Mouse (Mus musculus) forebrain, embryonic 13.5 days (tissue): ENCODE measurements at regions not wholly inside any gene's neighbourhood (a gene's known extent, or its start where the extent isn't known, plus 50 kb on each side); places are given as distances from the start of the nearest gene placed in this dataset.
A peak's percentile ranks its signal among the peaks of the same experiment; 100 is the strongest.

ENCODE experiments used
- ATAC-seq: fragments of 200-750 bp; cut with Nextera tagmentation; 2 replicates; pipeline ENCODE4 v1.8.0; 2017
- H3K27ac ChIP-seq: fragments of 300-500 bp; sonication (generic); 2 replicates; pipeline ENCODE4 v1.5.1; 2015; ENCODE audit warnings: inconsistent platforms, mild to moderate bottlenecking, moderate library complexity
- H3K27me3 ChIP-seq: fragments of 300-500 bp; sonication (generic); 2 replicates; pipeline ENCODE4 v1.6.1; 2015; ENCODE audit warnings: mild to moderate bottlenecking, inconsistent platforms
- H3K36me3 ChIP-seq: fragments of 300-500 bp; sonication (generic); 2 replicates; pipeline ENCODE4 v1.6.1; 2015; ENCODE audit warnings: mild to moderate bottlenecking, inconsistent platforms; ENCODE audit not compliant: poor library complexity, severe bottlenecking
- H3K4me1 ChIP-seq: fragments of 300-500 bp; sonication (generic); 2 replicates; pipeline ENCODE4 v1.6.1; 2015; ENCODE audit warnings: inconsistent platforms
- H3K4me2 ChIP-seq: fragments of 300-500 bp; sonication (generic); 2 replicates; pipeline ENCODE4 v1.6.1; 2015; ENCODE audit warnings: inconsistent platforms, mild to moderate bottlenecking, moderate library complexity
- H3K4me3 ChIP-seq: fragments of 300-500 bp; sonication (generic); 2 replicates; pipeline ENCODE4 v1.5.1; 2015; ENCODE audit warnings: mild to moderate bottlenecking, inconsistent platforms
- H3K9ac ChIP-seq: fragments of 300-500 bp; sonication (generic); 2 replicates; pipeline ENCODE4 v1.6.1; 2015; ENCODE audit warnings: mild to moderate bottlenecking, inconsistent platforms
- H3K9me3 ChIP-seq: fragments of 300-500 bp; sonication (generic); replicated peaks from 2 replicates; pipeline ENCODE4 v1.6.1; 2016; ENCODE audit warnings: inconsistent platforms
- WGBS: fragments of 180-500 bp; shearing (Covaris S2); methylation state at CpG from one replicate; pipeline ENCODE4 v1.1.7; 2015; 5-methylcytosine and 5-hydroxymethylcytosine counted together

DNA sequence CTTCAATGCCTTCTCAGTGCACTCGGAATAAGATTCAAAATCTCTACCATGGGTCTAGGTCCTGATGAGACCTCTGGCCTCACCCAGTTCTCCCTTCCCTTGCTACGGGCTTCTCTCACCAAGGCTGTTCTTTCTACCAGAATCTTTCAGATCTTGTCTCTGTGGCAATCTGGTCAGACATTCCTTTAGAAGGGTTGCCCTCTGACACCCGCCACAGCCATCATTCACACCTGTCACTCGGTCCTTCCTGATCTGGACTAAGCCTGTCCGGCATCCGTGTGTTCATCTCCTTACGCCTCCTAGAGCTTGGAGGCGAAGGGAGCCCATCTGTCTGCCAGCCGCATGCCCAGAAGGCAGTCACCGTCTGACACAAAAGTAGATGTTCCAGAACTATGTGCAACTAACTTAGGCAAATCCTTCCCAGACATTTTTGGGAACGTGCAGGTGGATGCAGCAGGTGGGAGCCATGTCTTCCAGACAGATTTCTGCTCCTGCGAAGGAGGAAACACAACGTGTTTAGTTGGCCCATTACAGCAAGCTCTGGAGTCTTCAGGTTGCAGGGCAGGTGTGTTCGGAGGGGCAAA lies 77.7 kb downstream of the Fam76b start:
- Histone ChIP-seq H3K4me2 (no peak overlapping the region), H3K27me3 (no peaks in the 10 kb centered on the region), H3K4me1 (no peaks in the 10 kb centered on the region), H3K4me3 (no peak overlapping the region), H3K36me3 (no peaks in the 10 kb centered on the region), H3K9me3 (no peaks in the 10 kb centered on the region), H3K27ac (no peak overlapping the region), H3K9ac (no peak overlapping the region)
- ATAC-seq, result no peak
- 90% methylated on average over 14 of the region's 14 CpGs for WGBS

DNA sequence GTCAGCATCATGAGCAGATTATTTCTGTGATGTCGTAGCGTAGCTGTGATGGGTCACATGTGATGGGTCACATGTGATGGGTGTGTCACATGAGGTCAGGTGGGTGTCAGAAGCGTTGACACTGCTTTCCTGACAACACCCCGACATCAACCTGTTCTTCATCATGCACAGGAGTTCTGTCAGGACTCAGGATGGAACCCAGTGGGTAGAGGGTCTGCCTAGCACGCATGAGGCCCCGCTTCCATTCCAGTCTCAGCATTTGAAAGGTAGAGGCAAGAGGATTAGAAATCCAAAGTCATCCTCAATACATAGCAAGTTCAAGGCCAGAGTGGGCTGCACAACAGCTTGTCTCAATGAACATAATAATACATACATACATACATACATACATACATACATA lies 79.2 kb downstream of the Fam76b start:
- H3K4me3 ChIP-seq, result no peak overlapping the region
- H3K27me3 ChIP-seq, result no peaks in the 10 kb centered on the region
- H3K9ac ChIP-seq, result no peak overlapping the region
- H3K36me3 ChIP-seq, result no peaks in the 10 kb centered on the region
- ATAC-seq, result no peak
- H3K27ac ChIP-seq, result no peak overlapping the region
- H3K4me1 ChIP-seq, result no peaks in the 10 kb centered on the region
- H3K4me2 ChIP-seq, result no peak overlapping the region
- WGBS, result 86% methylated on average over 6 of the region's 6 CpGs
- H3K9me3 ChIP-seq, result no peaks in the 10 kb centered on the region

DNA sequence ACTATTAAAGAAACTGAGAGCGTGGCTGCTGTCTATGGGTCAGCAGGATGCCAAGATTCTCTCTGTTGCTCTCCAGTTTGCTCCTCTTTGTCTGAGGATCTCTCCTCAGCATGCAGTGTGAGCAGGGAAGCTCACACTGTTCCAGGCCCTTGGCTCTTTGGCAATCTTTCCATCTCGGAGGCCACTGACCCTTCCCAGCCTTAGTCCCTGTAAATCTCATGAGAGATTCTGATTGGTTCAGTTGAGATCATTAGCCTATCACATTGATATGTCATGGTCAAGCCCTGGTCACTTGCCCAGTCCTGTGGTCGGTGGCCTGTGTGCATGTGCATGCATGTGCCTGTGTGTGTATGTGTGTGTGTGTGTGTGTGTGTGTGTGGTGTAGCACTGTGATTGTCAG lies 82.1 kb downstream of the Fam76b start:
- Histone ChIP-seq H3K27ac (no peak overlapping the region), H3K36me3 (no peaks in the 10 kb centered on the region), H3K9ac (no peak overlapping the region), H3K27me3 (no peaks in the 10 kb centered on the region), H3K4me3 (no peak overlapping the region), H3K4me2 (no peak overlapping the region), H3K9me3 (no peaks in the 10 kb centered on the region), H3K4me1 (no peaks in the 10 kb centered on the region)
- 51% methylated on average over 3 of the region's 3 CpGs for WGBS
- no peak for ATAC-seq

DNA sequence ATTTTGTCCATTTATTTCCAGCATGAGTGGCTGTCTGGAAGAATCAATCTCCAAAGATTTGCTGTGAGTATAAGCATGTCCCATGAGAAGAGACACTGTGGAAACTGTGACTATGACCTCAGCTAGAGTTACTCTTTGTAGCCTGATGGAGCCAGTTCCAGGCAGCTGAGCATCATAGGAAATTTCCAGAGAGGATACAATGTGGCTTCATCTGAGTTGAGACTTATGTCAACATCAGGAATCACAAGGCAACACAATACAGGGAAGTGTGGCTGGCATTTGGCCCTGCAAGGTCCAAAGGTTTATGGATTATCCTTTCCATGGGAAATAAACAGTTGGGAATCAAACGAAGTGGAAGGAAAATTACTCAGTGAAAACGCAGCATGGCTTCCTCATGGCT lies 82.6 kb downstream of the Fam76b start:
- no peaks in the 10 kb centered on the region for H3K27me3 ChIP-seq
- no peaks in the 10 kb centered on the region for H3K36me3 ChIP-seq
- H3K4me3 ChIP-seq, result no peak overlapping the region
- no peak overlapping the region for H3K9ac ChIP-seq
- H3K9me3 ChIP-seq, result no peaks in the 10 kb centered on the region
- no peak overlapping the region for H3K27ac ChIP-seq
- no peak for ATAC-seq
- no peaks in the 10 kb centered on the region for H3K4me1 ChIP-seq
- WGBS, result 79% methylated on average over 2 of the region's 2 CpGs
- no peak overlapping the region for H3K4me2 ChIP-seq

DNA sequence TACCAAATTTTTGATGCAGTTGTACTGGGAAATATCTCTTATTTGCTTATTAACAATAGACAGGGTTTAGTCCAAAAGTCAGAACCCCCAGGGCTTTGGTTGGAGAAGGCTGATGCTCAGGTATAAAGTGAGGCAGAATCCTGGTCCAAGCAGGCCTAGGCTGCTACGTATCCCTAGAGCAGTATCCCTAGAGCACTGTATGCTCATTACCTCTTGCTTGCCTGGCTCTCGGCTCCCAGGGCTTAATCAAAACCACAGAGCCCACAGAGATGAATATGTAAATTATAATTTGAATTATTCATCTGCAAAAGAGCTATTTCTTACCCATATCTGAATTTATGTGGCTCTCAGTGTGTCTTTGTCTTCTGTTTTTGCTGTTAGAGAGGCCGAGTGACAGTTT lies 85.9 kb downstream of the Fam76b start:
- WGBS, result 63% methylated on average over 3 of the region's 3 CpGs
- Histone ChIP-seq H3K27me3 (no peaks in the 10 kb centered on the region), H3K4me3 (no peak overlapping the region), H3K9me3 (no peaks in the 10 kb centered on the region), H3K36me3 (no peaks in the 10 kb centered on the region), H3K9ac (no peak overlapping the region), H3K27ac (no peak overlapping the region), H3K4me2 (no peak overlapping the region), H3K4me1 (peaks cover 3% of the 10 kb centered on the region; the same call in 1 of the 2 replicates)
- peak; percentile 53; the same call in 1 of the 2 replicates for ATAC-seq

DNA sequence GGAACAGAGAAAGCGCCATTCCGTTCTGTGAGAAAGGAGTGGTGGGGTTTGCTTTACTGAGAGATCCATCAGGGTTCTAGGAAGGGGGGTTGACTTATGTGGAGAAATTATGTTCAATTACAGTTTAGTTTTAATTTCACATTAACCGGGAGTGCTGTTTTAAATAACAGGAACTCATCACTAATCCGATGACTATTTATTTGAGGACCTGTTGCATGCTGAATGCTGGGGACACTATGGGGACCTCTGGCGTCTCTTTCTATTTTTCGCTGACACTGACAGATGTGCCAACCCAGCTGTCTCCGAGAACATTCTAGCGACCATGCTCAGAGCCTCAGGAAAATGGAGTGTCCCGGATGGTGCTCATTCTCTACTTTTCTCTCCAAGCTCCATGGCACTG lies 86.6 kb downstream of the Fam76b start:
- 89% methylated on average over 9 of the region's 9 CpGs for WGBS
- ATAC-seq, result no peak
- Histone ChIP-seq H3K27ac (no peak overlapping the region), H3K4me1 (peaks cover 9% of the 10 kb centered on the region), H3K36me3 (no peaks in the 10 kb centered on the region), H3K4me3 (no peak overlapping the region), H3K4me2 (no peak overlapping the region), H3K9me3 (no peaks in the 10 kb centered on the region), H3K9ac (no peak overlapping the region), H3K27me3 (no peaks in the 10 kb centered on the region)

DNA sequence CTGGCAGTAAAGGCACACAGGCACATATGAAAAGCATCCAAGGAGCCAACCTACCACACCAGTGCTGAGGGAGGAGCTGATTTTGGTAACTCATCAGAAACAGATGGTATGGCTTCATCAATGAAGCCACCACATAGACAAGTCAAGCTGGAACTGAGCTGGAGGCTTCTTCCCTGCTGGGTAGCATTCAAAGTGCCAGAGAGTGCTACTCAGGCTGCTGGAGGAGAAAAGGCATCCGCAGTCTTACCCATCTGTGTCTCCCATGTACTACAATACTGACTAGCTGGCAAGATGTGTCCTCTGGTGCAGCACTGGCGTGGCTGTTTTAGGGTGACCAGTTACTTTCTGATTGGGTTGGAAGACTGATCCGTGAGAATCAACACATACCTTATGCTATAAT lies 87.3 kb downstream of the Fam76b start:
- Histone ChIP-seq H3K27me3 (no peaks in the 10 kb centered on the region), H3K4me3 (no peak overlapping the region), H3K4me1 (peaks cover 11% of the 10 kb centered on the region), H3K27ac (no peak overlapping the region), H3K9me3 (no peaks in the 10 kb centered on the region), H3K9ac (no peak overlapping the region), H3K36me3 (no peaks in the 10 kb centered on the region), H3K4me2 (no peak overlapping the region)
- WGBS, result 86% methylated on average over 3 of the region's 3 CpGs
- ATAC-seq, result no peak

DNA sequence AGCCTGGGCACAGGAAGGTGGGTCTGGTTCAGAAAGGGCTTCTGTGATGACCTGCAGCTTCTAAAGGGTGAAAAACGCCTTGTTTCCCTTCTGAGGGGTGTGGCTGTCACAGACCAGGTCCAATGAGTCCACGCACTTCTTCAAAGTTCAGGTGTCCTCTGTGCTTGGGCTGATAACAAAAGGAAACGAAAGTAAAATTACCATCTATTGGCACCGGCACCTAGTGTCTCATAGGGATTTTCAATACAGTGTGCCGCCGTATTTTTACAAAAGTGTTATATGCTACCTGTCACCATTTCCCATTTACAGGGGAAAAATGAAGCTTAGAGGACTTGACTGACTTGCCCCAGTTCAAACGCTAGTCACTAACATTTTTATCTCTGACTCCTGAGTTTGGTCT lies 89.3 kb downstream of the Fam76b start:
- Histone ChIP-seq H3K9ac (no peak overlapping the region), H3K4me2 (no peak overlapping the region), H3K4me3 (no peak overlapping the region), H3K36me3 (no peaks in the 10 kb centered on the region), H3K27me3 (no peaks in the 10 kb centered on the region), H3K4me1 (peaks cover 11% of the 10 kb centered on the region), H3K27ac (no peak overlapping the region), H3K9me3 (no peaks in the 10 kb centered on the region)
- 88% methylated on average over 7 of the region's 7 CpGs for WGBS
- ATAC-seq, result no peak

DNA sequence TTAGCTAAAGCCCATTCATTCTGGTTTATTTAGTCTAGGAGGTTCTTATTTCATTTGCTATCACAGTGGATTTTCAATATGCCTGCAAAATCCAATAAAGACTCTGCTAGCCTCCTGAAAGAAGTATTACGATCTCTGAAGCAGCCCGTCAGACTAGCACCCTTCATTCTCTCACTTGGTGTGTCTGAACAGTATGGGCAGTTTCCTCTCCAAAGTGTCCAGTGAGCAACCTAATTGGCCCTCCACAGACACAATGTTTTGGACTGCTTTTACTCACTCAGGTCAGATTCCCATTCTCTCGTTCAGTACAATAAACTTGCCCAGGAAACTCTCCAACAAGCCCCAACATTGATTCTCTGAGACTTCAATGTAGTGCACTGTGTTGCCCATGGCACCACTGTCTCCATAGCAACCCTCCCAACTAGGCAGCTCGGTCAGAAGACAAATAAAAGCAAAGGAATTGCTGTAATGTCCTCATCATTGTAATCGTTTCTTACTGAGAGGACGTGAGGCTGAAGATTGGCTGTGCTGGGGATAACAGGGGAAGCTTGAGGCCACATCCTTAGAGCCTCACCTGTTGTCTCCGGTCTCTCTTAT lies 91.2 kb downstream of the Fam76b start:
- no peak overlapping the region for H3K9ac ChIP-seq
- peaks cover 11% of the 10 kb centered on the region for H3K4me1 ChIP-seq
- no peak overlapping the region; the same call in 1 of the 2 replicates for H3K27ac ChIP-seq
- WGBS, result 17% methylated on average over 7 of the region's 7 CpGs
- no peak overlapping the region for H3K4me3 ChIP-seq
- H3K9me3 ChIP-seq, result no peaks in the 10 kb centered on the region
- H3K36me3 ChIP-seq, result no peaks in the 10 kb centered on the region
- H3K4me2 ChIP-seq, result 0 out of 2 replicates have a peak overlapping the region, but pooled peaks have one; percentile 2
- no peaks in the 10 kb centered on the region for H3K27me3 ChIP-seq
- ATAC-seq, result peak; percentile 89

DNA sequence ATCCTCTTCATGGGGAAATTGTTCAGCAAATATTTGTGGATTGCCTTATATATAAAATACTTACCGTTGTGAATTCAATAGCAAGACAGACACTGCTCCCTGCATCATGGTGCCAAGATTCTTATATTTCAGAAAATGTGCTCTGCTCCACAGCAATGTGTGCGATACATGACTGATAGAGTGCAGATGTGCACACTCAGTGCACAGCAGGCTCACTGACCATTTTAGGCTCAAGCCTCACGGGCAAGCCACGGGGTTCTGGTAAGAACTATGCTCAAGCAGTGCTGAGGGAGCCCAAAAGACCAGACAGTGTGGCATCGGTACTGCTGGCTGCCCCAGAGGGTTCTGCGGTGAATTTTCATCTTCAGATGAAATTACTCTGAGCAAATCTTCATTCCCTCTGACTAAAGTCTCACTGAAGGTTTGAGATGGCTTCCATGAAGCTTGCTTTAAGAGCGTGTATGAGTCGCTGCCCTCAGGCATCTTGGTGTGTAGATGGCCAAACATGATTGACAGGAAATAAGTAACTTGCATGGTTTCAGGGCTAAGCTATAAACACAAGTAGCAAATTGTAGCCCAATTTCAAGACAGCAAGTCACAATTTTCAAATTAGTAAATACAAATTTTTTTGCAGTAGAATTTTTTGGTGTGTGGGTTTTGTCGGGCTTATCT lies 92.4 kb downstream of the Fam76b start:
- no peak overlapping the region for H3K4me2 ChIP-seq
- H3K36me3 ChIP-seq, result no peaks in the 10 kb centered on the region
- H3K27me3 ChIP-seq, result no peaks in the 10 kb centered on the region
- WGBS, result 86% methylated on average over 9 of the region's 9 CpGs
- H3K4me1 ChIP-seq, result peaks cover 11% of the 10 kb centered on the region
- no peak overlapping the region for H3K9ac ChIP-seq
- H3K27ac ChIP-seq, result no peak overlapping the region
- H3K4me3 ChIP-seq, result no peak overlapping the region
- H3K9me3 ChIP-seq, result no peaks in the 10 kb centered on the region
- ATAC-seq, result no peak

DNA sequence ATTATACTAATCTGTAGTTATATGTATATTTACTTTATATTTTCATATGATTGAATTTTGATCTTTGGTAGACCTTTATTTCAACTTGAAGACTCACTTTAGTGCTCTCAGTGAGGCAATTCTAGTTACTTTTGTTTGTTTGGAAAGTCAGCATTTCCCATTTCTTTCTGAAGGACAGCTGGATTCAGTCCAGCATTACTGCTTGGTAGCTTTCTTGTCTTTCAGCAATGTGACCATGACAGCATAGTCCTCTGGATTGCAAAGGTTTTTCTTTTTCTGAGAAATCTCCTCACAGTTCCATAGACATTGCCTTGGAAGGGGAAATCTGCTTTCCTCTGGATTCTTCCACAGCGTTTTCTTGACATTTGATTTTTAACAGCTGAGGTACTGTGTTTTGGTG lies 93.1 kb downstream of the Fam76b start:
- H3K9me3 ChIP-seq, result no peaks in the 10 kb centered on the region
- no peak overlapping the region for H3K9ac ChIP-seq
- no peaks in the 10 kb centered on the region for H3K27me3 ChIP-seq
- H3K4me2 ChIP-seq, result no peak overlapping the region
- H3K27ac ChIP-seq, result no peak overlapping the region
- no peak overlapping the region for H3K4me3 ChIP-seq
- no peak for ATAC-seq
- no peaks in the 10 kb centered on the region for H3K36me3 ChIP-seq
- peaks cover 11% of the 10 kb centered on the region for H3K4me1 ChIP-seq
- 87% methylated on average over 1 of the region's 1 CpGs for WGBS

DNA sequence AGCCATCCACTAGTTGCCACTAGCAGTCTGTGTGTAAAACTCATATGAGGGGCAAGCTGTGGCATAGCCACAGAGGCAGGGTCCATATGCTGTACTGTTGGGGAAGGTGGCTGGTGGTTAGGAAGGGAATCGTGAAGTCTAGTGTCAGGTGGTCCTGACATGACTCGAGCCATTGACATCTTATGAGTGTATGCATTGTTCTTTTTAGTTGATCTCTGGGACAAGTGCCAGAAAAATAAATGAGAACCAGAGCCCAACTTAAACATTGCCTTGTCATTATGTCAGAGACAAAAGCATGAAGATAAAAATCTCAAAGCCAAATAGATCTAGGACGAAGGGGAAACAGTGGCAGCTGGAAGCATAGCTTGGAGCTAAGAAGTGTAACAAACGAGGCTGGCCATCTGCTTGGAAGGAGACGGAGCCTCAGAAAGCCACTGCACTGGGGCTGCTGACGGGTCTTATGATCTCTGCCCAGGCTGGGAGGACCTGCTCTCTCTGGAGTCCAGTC lies 104.5 kb downstream of the Fam76b start:
- Histone ChIP-seq H3K36me3 (no peaks in the 10 kb centered on the region), H3K4me2 (no peak overlapping the region), H3K4me1 (0 out of 2 replicates have a peak, but pooled peaks cover 4% of the 10 kb centered on the region), H3K27me3 (no peaks in the 10 kb centered on the region), H3K9me3 (peaks cover 4% of the 10 kb centered on the region; the same call in 1 of the 2 replicates), H3K27ac (no peak overlapping the region), H3K4me3 (no peak overlapping the region), H3K9ac (no peak overlapping the region)
- no peak for ATAC-seq
- 28% methylated on average over 6 of the region's 6 CpGs for WGBS
